ENCODE assay signal across 9 mouse cellular contexts in the genomic region with DNA sequence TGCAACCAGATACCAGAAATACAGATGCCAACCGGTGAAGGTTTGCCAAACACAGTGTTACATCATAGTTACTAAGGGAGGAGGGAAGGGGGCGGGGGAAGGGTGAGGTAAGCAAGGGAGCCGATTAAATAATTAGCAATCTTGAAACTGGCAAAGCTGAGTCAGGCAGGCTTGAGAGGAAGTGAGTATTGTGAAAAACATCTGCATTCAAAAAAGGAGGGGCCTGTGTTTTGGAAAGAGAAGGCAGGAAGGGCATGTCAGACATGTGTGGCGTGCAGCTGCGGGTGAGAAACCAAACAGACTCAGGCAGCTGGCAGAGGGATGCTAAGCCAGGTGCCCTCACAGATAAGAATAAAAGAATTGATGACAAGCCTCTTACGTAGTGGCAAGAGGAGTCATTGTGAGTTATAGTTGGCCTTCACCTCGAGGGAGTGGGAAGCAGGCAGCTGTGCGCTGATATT. TPM values are rescaled to one million over a fixed set of nuclear protein-coding genes. Genes with fewer than 3 reads are reported as not detected.
DNase-seq lines count a peak whose midpoint lies in the region; ATAC-seq lines count a peak whose summit lies in the region.
"Had no signal": no experiment of that assay in that cellular context is flagged by ENCODE, and none has a peak within 500 bp of the region (broad histone marks: within the 10 kb centered on the region; RNA-seq: fewer than 3 reads in every experiment).

No protein-coding gene starts in this region.

- DNase-seq in spleen, adult 12 weeks (ENCODE audit: low spot score): peak; percentile 36
- no peak for DNase-seq in spleen, postnatal 14 days (ENCODE audit: low spot score in 2 of 2)
- DNase-seq in retina, embryonic 14.5 days (ENCODE audit: low spot score): no peak
- no peak for DNase-seq in embryo, embryonic 10.5 days (ENCODE audit: low spot score)
- no peak for DNase-seq in retina, postnatal 1 day

- 46% methylated on average over 8 of the region's 8 CpGs for WGBS in heart, embryonic 12.5 days
- 2% methylated on average over 8 of the region's 8 CpGs for WGBS in macrophage (ENCODE audit: missing documents)

- no peak for ATAC-seq in heart, embryonic 12.5 days (ENCODE audit: insufficient number of reproducible peaks, low FRiP score)
- ATAC-seq in cerebellum, adult (ENCODE audit: insufficient number of reproducible peaks, low FRiP score, low TSS enrichment): no peak

- H3K36me3 ChIP-seq in heart, embryonic 12.5 days: peaks cover 10% of the 10 kb centered on the region
- peaks cover 5% of the 10 kb centered on the region; the same call in 1 of the 2 replicates for H3K36me3 ChIP-seq in macrophage (ENCODE audit: inconsistent target)

- H3K9me3 ChIP-seq in heart, embryonic 12.5 days (replicated peaks): no peaks in the 10 kb centered on the region
- H3K9me3 ChIP-seq: limb, embryonic 13.5 days had no signal

- H3K9ac ChIP-seq in heart, embryonic 12.5 days: peak overlapping the region; percentile 37; the same call in 1 of the 2 replicates
- H3K9ac ChIP-seq: limb, embryonic 13.5 days had no signal

- no peak overlapping the region for H3K4me2 ChIP-seq in heart, embryonic 12.5 days
- H3K4me2 ChIP-seq: limb, embryonic 13.5 days had no signal

- H3K4me1 ChIP-seq in heart, embryonic 12.5 days (replicated peaks): peaks cover 6% of the 10 kb centered on the region; the same call in 1 of the 2 replicates

- H3K27ac ChIP-seq in heart, embryonic 12.5 days (ENCODE audit: poor library complexity, severe bottlenecking): no peak overlapping the region
- peak overlapping the region; percentile 54 for H3K27ac ChIP-seq in macrophage
- H3K27ac ChIP-seq: limb, embryonic 13.5 days had no signal

- H3K79me2 ChIP-seq in macrophage (ENCODE audit: inconsistent target): no peaks in the 10 kb centered on the region

- H3K4me3 ChIP-seq in heart, embryonic 12.5 days: no peak overlapping the region
- no peak overlapping the region for H3K4me3 ChIP-seq in macrophage (ENCODE audit: inconsistent target)
- H3K4me3 ChIP-seq: limb, embryonic 13.5 days had no signal

- no peaks in the 10 kb centered on the region for H3K27me3 ChIP-seq in heart, embryonic 12.5 days (replicated peaks)
- H3K27me3 ChIP-seq: limb, embryonic 13.5 days had no signal

RNA-seq across cellular contexts. Expression of a gene that starts 2.4 kb away (rescaled TPM):
- polyA plus RNA-seq in heart, embryonic 12.5 days (2016; fragmentation: Nextera tagmentation; extraction: Ambion mirVana): 20.9 and 24.4 TPM in 2 replicates
- 100 to 1,000 TPM in 3 of 26 experiments, 10 to 100 TPM in 23; 17.8 to 107 (median 48.7) TPM for total RNA-seq in macrophage (2018; cell fraction: chromatin; rRNA removed)
- 10 to 100 TPM in 24 of 26 experiments, 1 to 10 TPM in 2; 9.7 to 17.0 (median 13.4) TPM for total RNA-seq in macrophage (2018; cell fraction: cytosol; rRNA removed)
- 10 to 100 TPM in 25 of 26 experiments, 1 to 10 TPM in 1; 9.8 to 56.9 (median 30.2) TPM for total RNA-seq in macrophage (2018; cell fraction: nucleus; rRNA removed)
- 7.5 to 16.7 TPM (median 12.4 TPM) in 3 replicates for polyA plus RNA-seq in macrophage (2018)

RNA-seq across cellular contexts. Expression of a gene that starts 10.7 kb away (rescaled TPM):
- 0.27 and 0.70 TPM in 2 replicates for polyA plus RNA-seq in heart, embryonic 12.5 days (2016; fragmentation: Nextera tagmentation; extraction: Ambion mirVana)
- 1 to 10 TPM in 21 of 26 experiments, under 1 TPM in 5; 0.25 to 5.7 (median 1.6) TPM for total RNA-seq in macrophage (2018; cell fraction: chromatin; rRNA removed)
- total RNA-seq in macrophage (2018; cell fraction: cytosol; rRNA removed): 1 to 10 TPM in 24 of 26 experiments, under 1 TPM in 2; 0.85 to 4.7 (median 1.9) TPM
- 1 to 10 TPM in 23 of 26 experiments, under 1 TPM in 3; 0.58 to 5.7 (median 1.8) TPM for total RNA-seq in macrophage (2018; cell fraction: nucleus; rRNA removed)
- 1.2 to 4.3 TPM (median 3.6 TPM) in 3 replicates for polyA plus RNA-seq in macrophage (2018)

RNA-seq across cellular contexts. Expression of a gene that starts 21.0 kb away (rescaled TPM):
- 59.2 and 60.8 TPM in 2 replicates for polyA plus RNA-seq in heart, embryonic 12.5 days (2016; fragmentation: Nextera tagmentation; extraction: Ambion mirVana)
- total RNA-seq in macrophage (2018; cell fraction: chromatin; rRNA removed): 10 to 100 TPM in 16 of 26 experiments, 1 to 10 TPM in 10; 2.4 to 54.9 (median 15.8) TPM
- total RNA-seq in macrophage (2018; cell fraction: cytosol; rRNA removed): 100 to 1,000 TPM in 25 of 26 experiments, 10 to 100 TPM in 1; 99.1 to 153 (median 123) TPM
- 10 to 100 TPM; 11.3 to 72.5 (median 41.3) TPM for total RNA-seq in macrophage (2018; cell fraction: nucleus; rRNA removed)
- 63.5 to 108 TPM (median 106 TPM) in 3 replicates for polyA plus RNA-seq in macrophage (2018)

RNA-seq across cellular contexts. Expression of a gene that starts 21.1 kb away (rescaled TPM):
- 27.7 and 30.6 TPM in 2 replicates for polyA plus RNA-seq in heart, embryonic 12.5 days (2016; fragmentation: Nextera tagmentation; extraction: Ambion mirVana)
- 10 to 100 TPM in 16 of 26 experiments, 1 to 10 TPM in 10; 2.6 to 24.3 (median 11.7) TPM for total RNA-seq in macrophage (2018; cell fraction: chromatin; rRNA removed)
- 10 to 100 TPM in 25 of 26 experiments, 1 to 10 TPM in 1; 10.0 to 18.1 (median 15.1) TPM for total RNA-seq in macrophage (2018; cell fraction: cytosol; rRNA removed)
- 10 to 100 TPM in 13 of 26 experiments, 1 to 10 TPM in 13; 6.7 to 21.8 (median 10.0) TPM for total RNA-seq in macrophage (2018; cell fraction: nucleus; rRNA removed)
- 9.3 to 22.6 TPM (median 12.9 TPM) in 3 replicates for polyA plus RNA-seq in macrophage (2018)

RNA-seq across cellular contexts. Expression of a gene that starts 33.8 kb away (rescaled TPM):
- 1.0 and 1.2 TPM in 2 replicates for polyA plus RNA-seq in heart, embryonic 12.5 days (2016; fragmentation: Nextera tagmentation; extraction: Ambion mirVana)
- total RNA-seq in macrophage (2018; cell fraction: chromatin; rRNA removed): under 1 TPM in 2 of 26 experiments, not detected in 24; 0.70 to 0.99 TPM
- total RNA-seq in macrophage (2018; cell fraction: cytosol; rRNA removed): under 1 TPM in 25 of 26 experiments, not detected in 1; 0.15 to 0.77 (median 0.41) TPM
- under 1 TPM in 3 of 26 experiments, not detected in 23; 0.45 to 0.98 (median 0.54) TPM for total RNA-seq in macrophage (2018; cell fraction: nucleus; rRNA removed)
- polyA plus RNA-seq in macrophage (2018): 0.22 to 0.72 TPM (median 0.41 TPM) in 3 replicates
